Mouse (Mus musculus) frontal cortex, postnatal 25 days (tissue): Measurements from ENCODE around the gene Nin.
"Not testable (repeated sequence)": the region's sequence is repeated elsewhere in the genome, so short reads cannot be mapped to it uniquely, and the experiment has no call there.

Experiments used
- DNase-seq, 2 experiments: peaks; one replicate each; pipeline ENCODE4 v3.0.0; 2022; ENCODE audit warnings: low spot score in 2 of 2

Nin gene

DNA sequence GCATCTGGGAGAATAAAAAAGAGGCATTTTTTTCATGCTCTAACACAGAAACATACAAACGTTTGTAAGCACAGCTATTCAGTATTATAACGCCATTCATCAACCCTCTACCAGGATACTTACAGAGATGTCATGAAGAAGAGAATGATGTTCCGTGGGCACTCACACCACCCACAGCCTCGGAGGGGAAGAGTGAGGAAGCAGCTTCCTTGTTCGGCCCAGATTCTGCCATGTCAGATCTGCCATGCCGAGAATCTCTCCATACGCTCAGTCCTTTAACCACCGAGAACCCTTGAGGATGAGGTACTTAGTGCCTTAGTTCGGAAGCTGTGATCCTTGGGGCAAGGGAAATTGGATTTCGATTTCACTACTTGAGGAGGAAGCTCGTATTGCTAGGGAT lies at the start of gene Nin:
Gene Nin, minus strand, starts transcription at position 367 of the 400 bp plus-strand sequence.
- no peak for DNase-seq

DNA sequence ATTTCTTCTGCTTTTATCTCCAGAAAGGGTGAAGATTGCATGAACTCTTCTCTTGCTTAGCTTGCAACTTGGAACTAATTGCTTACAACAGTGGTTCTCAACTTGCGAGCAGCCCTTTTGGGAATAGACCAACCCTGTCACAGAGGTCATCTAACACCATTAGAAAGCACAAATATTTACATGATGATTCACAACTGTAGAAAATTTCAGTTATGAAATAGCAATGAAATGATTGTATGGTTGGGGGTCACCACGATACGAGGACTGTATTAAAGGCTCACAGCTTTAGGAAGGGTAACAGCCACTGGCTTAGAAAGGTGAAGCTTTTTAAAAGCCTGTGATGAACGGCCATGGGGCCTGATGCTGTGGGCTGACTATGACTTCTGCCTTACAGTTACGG lies 47.5 kb upstream of the Nin start:
- no peak for DNase-seq

DNA sequence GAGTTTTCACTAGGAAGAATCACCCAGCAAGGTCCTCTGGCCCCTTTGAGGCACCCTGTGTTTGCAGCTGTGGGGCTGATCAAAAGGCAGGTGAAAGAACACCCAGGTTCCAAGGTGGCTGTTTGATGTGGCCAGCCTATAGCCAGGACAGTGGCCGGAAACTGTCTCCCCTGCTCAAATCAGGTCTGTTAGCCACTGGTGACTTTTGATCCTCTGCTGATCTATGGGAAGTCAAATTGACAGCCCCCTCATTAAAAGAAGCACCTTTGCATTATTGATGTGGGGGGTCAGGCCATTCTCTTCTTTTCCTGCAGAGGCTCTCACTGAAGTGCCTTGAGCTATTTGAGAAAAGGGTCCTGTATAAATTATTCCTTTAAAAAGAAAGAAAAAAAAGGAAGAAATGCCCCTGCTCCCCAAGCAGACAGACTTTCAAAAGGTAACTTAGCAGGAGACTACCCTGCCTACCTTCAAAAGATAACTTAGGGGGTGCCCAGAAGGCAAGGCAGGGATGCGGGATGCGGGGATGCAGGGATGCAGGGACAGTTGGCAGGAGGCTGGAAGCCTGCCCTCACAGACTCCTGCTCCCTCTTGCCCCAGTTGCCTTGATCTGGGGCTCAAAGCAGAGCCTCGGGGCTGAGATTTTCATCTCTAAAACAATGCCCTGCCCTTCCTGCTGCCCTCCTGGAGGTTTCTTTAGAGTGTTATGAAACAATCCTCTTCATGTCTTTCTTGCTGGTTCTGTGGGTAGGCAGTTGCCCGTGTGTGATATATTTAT lies 44.0 kb upstream of the Nin start:
- DNase-seq: no peak

DNA sequence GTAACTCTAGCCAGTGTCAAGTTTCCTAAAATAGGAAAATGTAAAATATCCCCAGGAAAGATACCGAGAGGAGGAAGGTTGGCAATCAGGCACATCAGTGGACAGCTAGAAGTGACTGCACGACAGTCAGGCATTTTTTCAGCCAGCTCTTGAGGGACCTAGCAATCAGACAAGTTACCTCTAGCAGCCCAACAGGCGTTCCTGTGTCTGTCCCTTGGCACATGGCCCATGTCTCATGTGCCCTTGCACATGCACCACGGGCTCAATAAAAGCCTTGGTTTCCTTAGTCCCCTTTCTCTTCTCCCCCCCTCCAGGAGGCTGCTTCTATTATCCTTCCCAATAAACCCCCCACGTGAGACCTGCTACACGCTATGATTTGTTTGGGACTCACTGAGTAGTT lies 42.7 kb upstream of the Nin start:
- DNase-seq: no peak

DNA sequence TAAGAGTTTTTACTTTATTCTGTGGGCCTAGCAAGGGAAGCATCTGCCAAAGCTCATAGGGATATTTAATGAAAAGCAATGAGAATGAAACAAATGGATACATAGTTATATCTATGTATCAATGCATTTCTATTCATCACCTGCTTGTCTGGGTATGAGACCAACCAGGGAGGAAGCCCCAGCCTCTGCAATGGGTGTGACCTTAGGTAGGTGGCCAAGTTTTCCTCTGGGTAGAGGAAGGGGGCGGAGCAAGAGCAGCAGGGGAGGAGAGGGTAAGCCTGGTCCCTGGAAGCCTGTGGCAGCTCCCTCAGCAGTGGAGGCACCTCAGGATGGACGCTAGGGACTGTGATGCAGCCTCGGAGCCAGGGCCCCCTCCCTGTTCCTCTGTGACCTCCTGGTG lies 40.3 kb upstream of the Nin start, which contains the start of gene Abhd12b:
Gene Abhd12b, plus strand, starts transcription at position 301 of the 400 bp plus-strand sequence.
- DNase-seq: no peak

DNA sequence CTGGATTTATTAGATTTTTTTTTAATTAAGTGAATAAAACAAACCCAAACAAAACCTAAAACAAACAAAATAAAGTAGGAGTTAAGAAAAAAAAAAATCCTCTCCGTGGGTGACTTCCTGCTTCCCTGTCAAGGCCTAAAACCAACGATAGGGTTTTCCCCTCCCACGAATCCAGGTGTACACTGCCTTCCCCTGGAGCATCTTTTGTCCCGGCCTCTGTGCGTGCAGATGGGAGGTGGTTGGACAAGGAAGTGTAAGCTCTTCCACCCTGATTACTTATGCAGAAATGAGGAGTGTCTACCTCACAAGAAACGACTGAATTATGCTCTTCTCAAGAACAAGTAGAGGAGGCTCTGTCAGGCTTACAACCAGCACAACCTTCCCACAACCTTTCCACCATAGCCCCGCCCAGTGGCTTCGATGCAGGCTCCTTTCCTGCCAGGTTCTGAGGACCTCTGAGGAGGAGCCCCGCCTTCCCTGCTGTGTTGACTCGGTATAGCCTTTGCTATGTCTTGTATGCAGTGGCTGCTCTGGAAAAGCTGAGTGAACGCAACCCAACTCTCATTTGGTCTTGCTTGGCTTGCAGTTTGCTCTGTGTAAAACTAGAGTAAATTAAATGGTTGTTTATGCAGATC lies 35.2 kb upstream of the Nin start:
- DNase-seq: no peak

DNA sequence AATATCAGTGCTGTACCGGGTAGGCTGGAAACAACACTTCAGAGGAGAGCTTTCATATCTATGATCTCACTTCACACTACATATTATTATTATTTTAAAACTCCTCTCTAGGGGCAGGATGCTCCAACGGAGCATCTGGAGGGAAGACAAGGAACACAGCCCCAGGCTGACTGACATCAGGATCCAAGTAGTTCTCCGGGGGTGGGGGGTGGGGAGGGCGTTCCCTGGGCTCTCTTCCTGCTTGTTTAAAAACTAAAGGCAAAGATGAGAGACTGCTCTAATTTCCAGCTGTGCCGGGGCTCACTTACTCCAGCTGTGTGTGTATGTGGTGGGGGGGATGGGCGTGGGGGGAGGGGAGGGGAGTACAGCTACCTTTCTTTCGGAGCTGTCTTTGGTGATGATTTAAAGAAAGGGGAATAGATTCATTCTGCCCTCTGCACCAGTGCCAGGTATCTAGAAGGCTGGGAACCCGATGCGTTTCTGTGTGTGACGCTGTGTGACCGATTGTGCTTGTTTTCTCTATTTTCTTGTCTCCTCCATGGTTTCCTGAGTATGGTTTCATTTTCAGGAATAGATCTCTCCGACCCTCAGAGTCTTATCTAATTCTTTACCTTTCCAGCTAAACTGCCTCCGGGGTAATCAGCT lies 34.6 kb upstream of the Nin start:
- DNase-seq: no peak

DNA sequence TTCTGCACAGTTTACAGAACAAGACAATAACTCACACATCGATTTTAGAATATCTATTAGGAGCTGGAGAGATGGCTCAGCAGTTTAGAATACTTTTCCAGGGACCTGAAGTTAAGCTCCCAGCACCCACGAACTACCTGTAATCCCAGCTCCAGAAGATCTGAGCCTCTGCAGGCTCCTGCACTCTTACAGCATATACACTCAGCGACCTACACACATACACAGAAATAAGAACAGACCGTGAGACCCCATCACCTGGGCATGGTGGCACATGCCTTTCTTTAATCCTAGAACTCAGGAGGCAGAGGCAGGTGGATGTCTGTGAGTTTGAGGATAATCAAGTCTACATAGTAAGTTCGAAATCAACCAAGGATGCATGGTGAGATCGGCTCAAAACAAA lies 32.1 kb upstream of the Nin start:
- no peak for DNase-seq

DNA sequence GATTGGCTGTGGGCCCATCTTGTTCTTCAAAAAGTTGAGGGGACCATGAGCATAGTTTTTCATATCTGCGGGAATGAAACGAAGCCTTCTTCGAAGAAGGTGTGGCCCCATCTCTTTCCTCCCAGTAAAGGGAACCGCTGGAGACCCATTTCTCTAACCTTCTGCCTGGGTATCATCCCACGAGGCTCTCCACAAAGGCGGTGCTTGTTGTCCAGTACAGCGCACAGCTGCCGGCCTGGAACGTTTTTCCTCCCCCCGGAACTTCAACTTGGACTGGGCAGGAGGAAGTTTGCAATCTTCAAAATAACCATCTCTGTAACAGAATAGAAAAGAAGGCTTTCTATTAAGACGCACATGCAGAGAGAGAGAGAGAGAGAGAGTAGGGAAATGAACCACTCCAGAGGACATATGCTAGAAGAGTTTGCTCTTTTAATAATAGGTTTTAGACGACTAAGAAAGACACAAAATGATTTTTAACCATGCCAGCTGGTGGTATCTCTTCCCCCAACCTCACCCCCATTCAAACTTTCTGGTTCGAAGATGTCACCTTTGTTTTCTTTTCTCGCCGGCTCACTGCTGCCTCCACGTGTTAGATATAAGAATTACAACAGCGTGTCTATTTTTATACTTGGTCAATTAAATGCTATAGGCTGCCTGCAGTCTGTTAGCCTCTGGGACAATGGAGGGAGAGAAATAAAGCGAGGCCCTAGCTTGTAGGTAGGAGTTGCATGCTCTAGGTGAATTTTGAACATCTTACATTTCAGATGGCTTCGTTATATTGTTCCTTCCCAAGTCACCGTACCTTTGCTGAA lies 31.3 kb upstream of the Nin start:
- DNase-seq: peak in 1 of 2 experiments; percentile 17

DNA sequence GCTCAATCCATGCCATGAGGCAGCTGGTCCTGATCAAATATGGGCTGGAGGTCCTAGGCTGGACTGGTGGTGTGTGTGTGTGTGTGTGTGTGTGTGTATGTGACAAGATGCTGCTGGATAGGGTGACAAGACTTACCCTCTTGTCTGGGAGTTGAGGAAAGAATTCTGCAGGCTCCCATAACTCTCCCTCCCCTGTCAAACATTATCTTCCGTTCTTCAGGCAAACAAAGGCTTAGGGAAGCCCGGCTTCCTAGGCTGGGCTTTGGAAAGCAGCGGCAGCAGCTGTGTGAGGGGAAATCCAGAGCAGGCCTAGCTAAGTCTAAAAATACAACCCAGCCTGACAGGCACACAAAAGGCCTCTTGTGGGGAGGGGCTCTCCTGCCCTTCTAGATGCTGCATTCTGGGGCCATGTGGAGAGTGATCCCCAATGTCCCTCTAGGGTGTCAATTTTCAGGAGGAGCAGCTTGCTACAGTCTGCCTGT lies 30.6 kb upstream of the Nin start:
- not testable (repeated sequence) for DNase-seq

DNA sequence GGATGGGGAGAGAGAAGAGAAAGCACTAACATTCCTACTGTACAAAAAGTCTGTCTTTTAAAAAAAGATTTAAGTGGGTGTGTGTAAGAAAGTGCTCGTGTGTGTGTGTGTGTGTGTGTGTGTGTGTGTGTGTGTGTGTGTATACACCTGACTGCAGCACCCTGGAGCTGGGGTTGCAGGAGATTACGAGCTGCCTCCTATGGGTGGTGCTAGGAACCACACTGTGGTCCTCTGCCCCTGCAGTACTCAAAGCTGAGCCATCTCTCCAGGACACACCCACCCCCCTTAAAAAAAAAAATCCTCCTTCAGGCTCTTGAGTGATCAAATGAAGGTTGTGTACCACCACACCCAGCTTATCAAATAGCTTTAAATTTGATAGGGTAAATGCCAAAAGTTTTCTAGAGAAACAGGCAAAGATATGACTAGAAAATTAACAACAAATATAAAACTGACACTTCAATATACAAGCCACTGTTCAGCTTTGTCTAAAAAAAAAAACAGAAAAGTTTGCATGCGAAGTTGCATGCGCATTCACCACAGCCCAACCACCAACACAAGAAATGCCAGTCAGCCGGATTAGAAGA lies 27.6 kb upstream of the Nin start:
- DNase-seq: no peak

DNA sequence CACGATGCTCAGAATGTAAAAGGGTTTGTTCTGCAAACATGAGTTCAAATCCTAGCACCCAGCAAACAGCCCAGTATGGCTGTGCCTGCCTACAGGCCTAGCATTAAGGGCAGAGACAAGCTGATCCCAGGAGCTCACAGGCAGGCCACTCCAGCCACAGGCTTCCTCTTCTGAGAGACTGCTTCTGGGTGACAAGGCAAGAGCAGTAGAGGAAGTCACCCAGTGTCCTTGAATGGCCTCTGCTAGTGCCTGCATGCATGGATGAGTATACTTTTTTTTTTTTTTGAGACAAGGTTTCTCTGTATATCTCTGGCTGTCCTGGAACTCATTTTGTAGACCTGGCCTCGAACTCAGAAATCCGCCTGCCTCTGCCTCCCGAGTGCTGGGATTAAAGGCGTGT lies 27.0 kb upstream of the Nin start:
- DNase-seq: no peak

DNA sequence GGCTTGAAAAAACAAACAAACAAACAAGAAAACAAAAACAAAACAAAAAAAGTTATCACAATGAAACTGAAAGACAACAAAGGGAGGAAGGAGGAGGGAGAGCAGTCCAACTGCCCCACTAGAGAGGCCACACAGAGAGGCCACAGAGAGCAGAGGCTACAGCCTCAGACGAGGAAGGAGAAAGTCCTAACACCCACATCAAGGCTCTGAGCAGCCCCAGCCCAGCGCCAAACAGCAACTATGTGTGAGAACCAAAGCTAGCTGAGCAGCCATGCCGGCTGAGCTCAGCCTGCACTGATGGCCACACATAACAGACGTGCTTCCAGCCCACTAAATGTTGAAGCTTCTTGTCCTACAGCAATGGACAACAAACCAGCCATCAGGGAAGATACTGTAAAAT lies 26.4 kb upstream of the Nin start:
- DNase-seq: no peak

DNA sequence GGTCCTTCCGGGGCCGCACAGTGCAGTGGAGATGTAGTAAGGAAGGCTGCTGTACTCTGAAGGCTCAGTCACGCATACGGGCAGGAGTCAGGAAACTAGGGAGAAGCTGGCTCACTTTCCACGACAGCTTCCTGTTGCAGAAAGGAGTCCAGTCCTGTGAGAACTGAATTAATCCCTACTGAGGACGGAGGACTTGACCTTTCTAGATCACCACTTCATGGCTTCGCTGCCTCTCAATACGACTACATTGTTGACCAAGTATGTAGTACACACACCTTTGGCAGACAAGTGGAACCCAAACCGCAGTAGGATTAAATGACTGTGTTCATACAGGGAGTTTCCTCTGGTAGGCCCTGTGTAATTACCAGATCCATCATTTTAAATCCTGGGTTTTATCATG lies 24.1 kb upstream of the Nin start:
- DNase-seq: no peak

DNA sequence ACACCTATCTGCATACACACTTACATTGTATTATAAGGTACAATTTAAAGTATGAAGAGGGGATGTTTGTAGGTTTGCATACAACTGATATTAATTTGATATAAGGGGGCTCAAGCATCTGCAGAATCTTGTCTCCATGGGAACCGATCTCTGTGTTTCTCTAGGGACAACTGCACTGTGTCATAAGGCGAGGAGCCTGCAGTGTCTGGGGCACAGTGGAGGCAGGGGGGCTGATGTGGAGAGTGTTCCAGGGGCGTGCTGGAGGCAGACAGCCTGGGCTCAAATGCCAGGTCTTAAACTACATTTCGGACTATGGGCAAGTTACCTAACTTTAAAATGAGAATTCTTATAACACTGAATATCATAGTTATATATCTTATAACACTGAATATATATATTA lies 23.6 kb upstream of the Nin start:
- DNase-seq: no peak

DNA sequence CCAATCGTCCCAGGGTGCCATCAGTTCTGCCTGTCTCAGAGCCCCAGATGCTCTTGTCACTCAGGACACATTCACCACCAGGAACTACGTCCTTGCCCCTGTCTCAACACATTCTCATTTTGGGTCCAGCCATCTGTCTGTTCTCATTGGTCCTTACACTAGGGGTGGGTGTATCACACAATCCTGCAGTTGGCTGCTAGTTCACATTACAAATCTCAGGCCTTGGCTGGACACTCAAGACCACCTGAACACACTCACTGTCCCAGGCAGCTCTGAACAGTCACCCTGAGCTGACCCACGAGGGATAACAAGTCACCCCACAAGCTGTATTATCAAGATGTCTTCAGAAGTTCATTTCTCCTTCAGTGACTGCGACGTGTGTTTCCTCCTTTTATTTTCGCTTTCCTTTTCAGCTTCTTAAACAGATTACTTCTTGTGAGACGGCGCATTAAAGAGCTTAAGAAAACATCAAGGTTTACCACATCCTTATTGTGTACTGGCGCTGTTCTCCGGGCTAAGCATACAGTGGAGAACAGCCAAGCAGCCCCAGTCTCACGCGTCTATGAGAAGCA lies 22.8 kb upstream of the Nin start:
- DNase-seq: no peak

DNA sequence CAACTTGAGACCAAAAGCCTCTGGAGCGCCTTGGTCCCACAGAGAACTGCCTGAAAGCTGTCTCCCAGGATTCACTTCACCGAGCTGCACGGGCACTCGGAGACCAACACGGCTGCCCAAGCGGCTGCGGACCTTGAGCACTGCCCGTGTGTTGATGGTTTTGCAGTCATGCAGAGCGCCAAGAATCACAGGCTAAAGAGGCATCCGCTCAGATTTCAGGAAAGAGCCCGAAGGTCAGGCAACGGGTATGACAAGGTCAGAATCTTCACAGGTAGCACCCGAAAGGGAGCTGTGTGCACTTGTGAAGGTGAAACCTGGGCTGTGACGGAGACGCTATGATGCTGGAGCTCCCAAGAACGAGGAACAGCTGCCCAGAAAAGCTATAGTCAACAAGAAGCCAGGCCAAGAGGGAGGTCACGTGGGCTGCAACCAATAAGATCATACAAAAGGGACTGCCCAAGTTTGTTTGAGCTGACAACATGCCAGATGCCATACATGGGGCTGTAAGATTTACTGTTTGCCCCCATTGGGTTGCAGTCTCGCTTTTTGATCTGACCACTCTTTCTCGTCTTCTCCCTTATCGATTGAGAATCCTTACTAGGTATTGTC lies 21.2 kb upstream of the Nin start:
- no peak for DNase-seq

DNA sequence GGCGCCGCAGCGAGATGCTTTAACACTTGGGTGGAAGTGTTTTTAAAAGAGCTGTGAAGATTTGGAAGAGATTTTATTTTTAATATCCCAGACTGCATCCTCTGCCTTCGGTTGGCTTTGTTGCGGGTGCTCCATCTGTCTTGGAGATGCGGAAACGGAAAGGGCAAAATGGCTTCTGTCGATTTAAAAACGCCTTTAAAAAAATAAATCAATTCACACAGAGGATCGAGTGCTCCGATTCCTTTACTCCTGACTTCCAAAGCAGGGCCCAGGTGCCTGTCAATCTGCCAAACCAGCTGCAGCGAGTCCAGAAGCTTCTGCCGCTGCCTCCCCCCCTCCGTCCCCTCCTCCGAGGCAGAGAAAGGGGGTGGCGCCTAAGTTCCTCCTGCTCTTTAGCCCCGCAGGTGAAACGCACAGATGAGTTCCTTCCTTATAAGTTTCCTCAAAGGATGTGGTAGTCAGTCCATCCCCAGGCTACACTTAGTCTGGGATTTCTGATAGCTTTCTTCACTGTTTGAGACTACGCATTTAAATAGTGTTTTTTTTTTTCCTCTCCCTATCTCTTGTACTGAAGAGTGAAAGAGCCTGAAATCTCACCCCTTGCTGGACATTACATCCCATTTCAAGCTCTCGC lies 17.6 kb upstream of the Nin start:
- DNase-seq: peak; percentile 19 to 29

DNA sequence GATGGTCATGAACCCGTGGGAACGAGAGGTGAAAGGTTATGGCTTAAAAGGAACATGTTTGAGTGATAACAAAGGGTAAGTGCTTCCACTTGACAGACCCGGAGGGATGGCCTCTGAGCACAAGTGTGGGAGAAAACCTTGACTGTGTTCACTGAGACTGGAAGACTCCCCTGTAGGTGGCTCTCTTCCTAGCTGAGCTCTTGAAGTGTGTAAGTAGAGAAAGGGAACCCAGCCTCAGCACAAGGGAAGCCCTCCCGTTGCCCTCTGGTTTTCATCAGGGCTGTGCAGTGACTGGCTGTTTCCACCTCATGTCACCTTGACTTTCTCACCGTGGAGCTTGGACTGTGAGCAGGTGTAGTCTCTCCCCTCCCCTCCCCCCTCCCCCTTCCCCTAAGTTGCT lies 15.6 kb upstream of the Nin start:
- no peak for DNase-seq

DNA sequence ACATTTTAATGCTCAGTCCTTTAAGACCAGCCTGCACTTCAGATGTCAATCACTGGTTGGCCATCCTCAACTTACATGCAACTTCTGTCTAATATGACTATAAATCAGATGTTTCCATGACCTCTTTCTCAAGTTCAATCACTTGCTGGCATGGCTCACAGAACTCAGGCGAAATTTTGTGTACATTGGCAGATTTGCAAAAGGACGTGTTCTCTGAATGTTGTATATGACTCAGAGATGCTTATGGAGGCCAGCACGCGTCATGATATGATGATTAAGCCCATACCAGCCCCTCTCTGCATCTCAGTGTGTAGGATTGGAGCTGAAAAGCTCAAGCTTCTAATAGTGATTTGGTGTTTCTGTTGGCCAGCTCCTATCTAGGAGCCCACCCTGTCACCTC lies 13.1 kb upstream of the Nin start:
- DNase-seq: no peak
